Mouse (Mus musculus): Measurements from ENCODE around the gene Trabd2b. TPM values are rescaled to one million over a fixed set of nuclear protein-coding genes. Genes with fewer than 3 reads are reported as not detected.

Trabd2b gene
- polyA plus RNA-seq, 1 experiment = 1.6 TPM

GRCm38 (mm10) chr4:114568081-114568605 lies 161.6 kb downstream of the Trabd2b start:
- Histone ChIP-seq H3K27me3 (ENCODE audit: control insufficient read depth, insufficient read depth, low read length) (no peaks in the 10 kb centered on the region), H3K36me3 (ENCODE audit: control insufficient read depth, insufficient read depth, low read length) (no peaks in the 10 kb centered on the region), H3K4me1 (ENCODE audit: control insufficient read depth, insufficient read depth, low read length) (no peaks in the 10 kb centered on the region), H3K27ac (ENCODE audit: control insufficient read depth, insufficient read depth, low read depth, low read length) (no peak overlapping the region), H3K4me3 (ENCODE audit: control insufficient read depth, low read depth, low read length) (no peak overlapping the region)
- no peak for TF ChIP-seq POLR2A (IDR thresholded peaks at IDR 0.05; ENCODE audit: control insufficient read depth, low read depth, low read length)

GRCm38 (mm10) chr4:114578153-114578950 lies 171.8 kb downstream of the Trabd2b start:
- no peak overlapping the region for H3K4me3 ChIP-seq (ENCODE audit: control insufficient read depth, low read depth, low read length)
- no peaks in the 10 kb centered on the region for H3K36me3 ChIP-seq (ENCODE audit: control insufficient read depth, insufficient read depth, low read length)
- H3K27me3 ChIP-seq (ENCODE audit: control insufficient read depth, insufficient read depth, low read length) = no peaks in the 10 kb centered on the region
- TF ChIP-seq POLR2A (IDR thresholded peaks at IDR 0.05; ENCODE audit: control insufficient read depth, low read depth, low read length) (no peak), CTCF (IDR thresholded peaks at IDR 0.05; ENCODE audit: control insufficient read depth, insufficient read depth, insufficient replicate concordance, low read depth, low read length) (no peak)
- no peak overlapping the region for H3K27ac ChIP-seq (ENCODE audit: control insufficient read depth, insufficient read depth, low read depth, low read length)
- no peaks in the 10 kb centered on the region for H3K4me1 ChIP-seq (ENCODE audit: control insufficient read depth, insufficient read depth, low read length)

- TF ChIP-seq POLR2A (IDR thresholded peaks at IDR 0.05; ENCODE audit: control insufficient read depth, low read depth, low read length) = no peak
- no peak for TF ChIP-seq CTCF (IDR thresholded peaks at IDR 0.05; ENCODE audit: control insufficient read depth, insufficient read depth, insufficient replicate concordance, low read depth, low read length)
- Histone ChIP-seq H3K27me3 (ENCODE audit: control insufficient read depth, insufficient read depth, low read length) (no peaks in the 10 kb centered on the region), H3K36me3 (ENCODE audit: control insufficient read depth, insufficient read depth, low read length) (no peaks in the 10 kb centered on the region), H3K4me1 (ENCODE audit: control insufficient read depth, insufficient read depth, low read length) (no peaks in the 10 kb centered on the region), H3K4me3 (ENCODE audit: control insufficient read depth, low read depth, low read length) (no peak overlapping the region), H3K27ac (ENCODE audit: control insufficient read depth, insufficient read depth, low read depth, low read length) (no peak overlapping the region)
Observed at GRCm38 (mm10) chr4:114583546-114584144, 177.1 kb downstream of the Trabd2b start.

- no peak for TF ChIP-seq CTCF (IDR thresholded peaks at IDR 0.05; ENCODE audit: control insufficient read depth, insufficient read depth, insufficient replicate concordance, low read depth, low read length)
- no peak for TF ChIP-seq POLR2A (IDR thresholded peaks at IDR 0.05; ENCODE audit: control insufficient read depth, low read depth, low read length)
- Histone ChIP-seq H3K4me1 (ENCODE audit: control insufficient read depth, insufficient read depth, low read length) (no peaks in the 10 kb centered on the region), H3K4me3 (ENCODE audit: control insufficient read depth, low read depth, low read length) (no peak overlapping the region), H3K36me3 (ENCODE audit: control insufficient read depth, insufficient read depth, low read length) (no peaks in the 10 kb centered on the region), H3K27me3 (ENCODE audit: control insufficient read depth, insufficient read depth, low read length) (no peaks in the 10 kb centered on the region), H3K27ac (ENCODE audit: control insufficient read depth, insufficient read depth, low read depth, low read length) (no peak overlapping the region)
Observed at GRCm38 (mm10) chr4:114584686-114585085, 178.2 kb downstream of the Trabd2b start.

- Histone ChIP-seq H3K27ac (ENCODE audit: control insufficient read depth, insufficient read depth, low read depth, low read length) (no peak overlapping the region), H3K4me3 (ENCODE audit: control insufficient read depth, low read depth, low read length) (no peak overlapping the region), H3K36me3 (ENCODE audit: control insufficient read depth, insufficient read depth, low read length) (no peaks in the 10 kb centered on the region), H3K4me1 (ENCODE audit: control insufficient read depth, insufficient read depth, low read length) (no peaks in the 10 kb centered on the region), H3K27me3 (ENCODE audit: control insufficient read depth, insufficient read depth, low read length) (no peaks in the 10 kb centered on the region)
- no peak for TF ChIP-seq CTCF (IDR thresholded peaks at IDR 0.05; ENCODE audit: control insufficient read depth, insufficient read depth, insufficient replicate concordance, low read depth, low read length)
Observed at GRCm38 (mm10) chr4:114593554-114594215, 187.2 kb downstream of the Trabd2b start.

GRCm38 (mm10) chr4:114595188-114595701 lies 188.7 kb downstream of the Trabd2b start:
- Histone ChIP-seq H3K4me1 (ENCODE audit: control insufficient read depth, insufficient read depth, low read length) (no peaks in the 10 kb centered on the region), H3K36me3 (ENCODE audit: control insufficient read depth, insufficient read depth, low read length) (no peaks in the 10 kb centered on the region), H3K27ac (ENCODE audit: control insufficient read depth, insufficient read depth, low read depth, low read length) (no peak overlapping the region), H3K27me3 (ENCODE audit: control insufficient read depth, insufficient read depth, low read length) (no peaks in the 10 kb centered on the region), H3K4me3 (ENCODE audit: control insufficient read depth, low read depth, low read length) (no peak overlapping the region)
- TF ChIP-seq CTCF (IDR thresholded peaks at IDR 0.05; ENCODE audit: control insufficient read depth, insufficient read depth, insufficient replicate concordance, low read depth, low read length) (no peak), POLR2A (IDR thresholded peaks at IDR 0.05; ENCODE audit: control insufficient read depth, low read depth, low read length) (no peak)

- Histone ChIP-seq H3K36me3 (ENCODE audit: control insufficient read depth, insufficient read depth, low read length) (no peaks in the 10 kb centered on the region), H3K27me3 (ENCODE audit: control insufficient read depth, insufficient read depth, low read length) (no peaks in the 10 kb centered on the region), H3K4me1 (ENCODE audit: control insufficient read depth, insufficient read depth, low read length) (no peaks in the 10 kb centered on the region), H3K4me3 (ENCODE audit: control insufficient read depth, low read depth, low read length) (no peak overlapping the region), H3K27ac (ENCODE audit: control insufficient read depth, insufficient read depth, low read depth, low read length) (no peak overlapping the region)
- TF ChIP-seq POLR2A (IDR thresholded peaks at IDR 0.05; ENCODE audit: control insufficient read depth, low read depth, low read length) (no peak), CTCF (IDR thresholded peaks at IDR 0.05; ENCODE audit: control insufficient read depth, insufficient read depth, insufficient replicate concordance, low read depth, low read length) (peak; percentile 7; the same call in 1 of the 2 replicates)
Observed at GRCm38 (mm10) chr4:114599121-114599520, 192.6 kb downstream of the Trabd2b start.

Data from testis, adult 2 months (tissue).